Mouse (Mus musculus): ENCODE results near the gene Myh10.

GRCm38 (mm10) chr11:68716167-68716566 lies 24.8 kb downstream of the Myh10 start:
- no peak for TF ChIP-seq CTCF (IDR thresholded peaks at IDR 0.05; ENCODE audit: low read depth)
- no peak for TF ChIP-seq EP300 (IDR thresholded peaks at IDR 0.05; ENCODE audit: low read depth)

Data from liver, embryonic 14.5 days (tissue).